Mouse (Mus musculus): ENCODE results near the gene Cyp4f13.

Gene Cyp4f13

DNA sequence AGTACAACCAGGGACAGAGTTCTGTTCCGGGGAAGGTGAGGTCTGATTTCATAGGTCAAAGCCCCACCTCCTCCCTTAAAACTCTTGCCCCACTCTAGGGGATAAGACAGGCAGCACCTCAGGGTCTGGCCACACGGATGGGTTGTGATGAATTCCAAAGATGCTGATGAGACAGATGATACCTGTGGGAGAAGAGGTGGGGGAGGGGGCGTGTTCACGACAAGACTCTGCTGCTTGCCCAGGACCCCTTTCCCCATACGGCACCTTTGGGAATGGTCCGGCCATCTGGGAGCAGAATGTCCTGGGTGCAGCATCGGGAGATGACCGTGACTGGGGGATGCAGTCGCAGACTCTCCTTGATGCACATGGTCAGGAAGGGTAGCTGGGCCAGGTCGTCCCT, 41.0 kb downstream of the Cyp4f13 start:
- no peak for DNase-seq (ENCODE audit: extremely low spot score, low spot score)

DNA sequence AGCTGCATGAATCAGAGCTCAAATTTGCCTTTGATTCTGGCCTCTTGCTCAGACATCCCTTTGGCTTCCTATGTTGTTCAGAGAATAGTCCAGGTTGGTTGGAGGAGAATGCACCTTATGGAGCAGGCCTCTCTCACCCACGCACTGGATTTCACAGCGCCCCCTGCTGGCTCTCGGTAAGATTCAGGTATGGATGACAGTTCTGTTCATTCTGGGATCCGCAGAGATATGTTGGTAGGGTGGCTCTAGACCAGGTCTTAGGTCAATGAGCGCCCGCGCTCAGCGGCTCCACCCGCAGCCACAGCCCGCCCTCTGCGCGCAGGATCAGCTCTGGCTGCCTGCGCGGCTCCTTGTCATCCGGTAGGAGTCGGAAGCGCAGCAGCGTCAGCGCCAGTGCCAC, 42.0 kb downstream of the Cyp4f13 start:
- DNase-seq (ENCODE audit: extremely low spot score, low spot score), result peak; percentile 53

DNA sequence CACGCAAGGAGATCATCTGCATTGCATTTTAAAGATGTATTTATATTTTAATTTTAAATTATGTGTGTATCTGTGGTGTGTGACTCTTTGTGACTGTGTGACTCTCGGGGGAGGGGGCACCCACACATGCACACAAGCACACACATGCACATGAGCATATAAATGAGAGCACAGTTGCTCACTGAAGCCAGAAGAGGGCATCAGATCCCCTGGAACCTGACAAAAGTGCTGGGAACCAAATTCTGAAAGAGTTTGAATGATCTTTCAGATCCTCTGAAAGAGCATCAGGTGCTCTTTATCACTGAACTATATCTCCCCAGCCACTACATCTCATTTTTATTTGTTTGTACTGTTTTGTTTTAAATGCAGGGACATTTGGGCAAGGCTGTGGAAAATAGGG, 42.8 kb downstream of the Cyp4f13 start:
- no peak for DNase-seq (ENCODE audit: extremely low spot score, low spot score)

DNA sequence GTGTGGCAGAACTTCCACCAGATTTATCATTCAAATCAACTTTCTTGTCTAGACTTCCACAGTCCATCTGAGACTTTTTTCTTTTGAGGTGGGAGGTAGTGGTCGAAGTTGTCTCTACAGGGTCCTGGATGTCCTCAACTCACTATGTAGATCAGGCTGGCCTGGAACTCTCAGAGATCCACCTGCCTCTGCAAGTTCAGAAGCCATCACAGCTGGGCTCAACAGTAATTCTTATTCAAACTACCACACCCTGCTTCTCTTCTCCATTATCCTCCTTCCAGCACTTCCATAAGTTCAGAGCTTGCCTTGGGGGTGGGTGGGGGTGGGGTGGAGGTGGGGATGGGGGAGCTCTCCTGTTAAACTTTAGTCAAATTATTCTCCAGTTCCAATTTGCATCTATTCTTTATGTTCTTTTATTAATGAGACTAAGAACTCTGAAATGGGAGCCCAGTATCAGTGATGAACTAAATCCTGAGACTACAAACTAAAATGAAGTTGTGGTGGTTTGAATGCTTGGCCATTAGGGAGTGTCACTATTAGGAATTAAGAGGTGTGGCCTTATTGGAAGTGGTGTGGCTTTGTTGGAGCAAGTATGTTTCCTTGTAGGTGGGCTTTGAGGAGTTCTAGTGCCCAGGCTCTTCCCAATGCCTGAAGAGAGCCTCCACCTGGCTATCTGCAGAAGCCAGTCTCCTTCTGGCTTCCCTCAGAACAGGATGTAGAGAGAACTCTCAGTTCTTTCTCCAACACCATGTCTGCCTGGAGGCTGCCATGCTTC, 45.3 kb downstream of the Cyp4f13 start:
- DNase-seq (ENCODE audit: extremely low spot score, low spot score), result no peak

DNA sequence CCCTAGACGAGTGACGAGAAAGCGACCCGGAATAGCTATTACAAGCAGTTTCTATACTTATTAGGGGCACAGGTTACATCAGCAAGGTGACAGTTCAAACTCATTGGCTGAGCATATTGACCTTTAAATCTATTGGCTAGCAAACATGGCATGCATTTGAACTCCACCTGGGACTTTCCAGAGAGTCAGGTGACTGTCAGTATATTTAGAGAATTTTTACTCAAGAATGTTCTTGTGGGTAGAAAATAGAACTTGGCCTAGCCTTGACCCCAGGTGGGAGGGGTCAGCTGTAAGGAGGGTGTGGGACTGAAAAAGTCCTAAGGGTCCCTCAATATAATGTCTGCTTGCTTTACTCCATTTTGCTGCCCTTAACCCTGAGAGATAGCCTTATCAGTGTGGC, 51.8 kb downstream of the Cyp4f13 start:
- DNase-seq (ENCODE audit: extremely low spot score, low spot score), result no peak

DNA sequence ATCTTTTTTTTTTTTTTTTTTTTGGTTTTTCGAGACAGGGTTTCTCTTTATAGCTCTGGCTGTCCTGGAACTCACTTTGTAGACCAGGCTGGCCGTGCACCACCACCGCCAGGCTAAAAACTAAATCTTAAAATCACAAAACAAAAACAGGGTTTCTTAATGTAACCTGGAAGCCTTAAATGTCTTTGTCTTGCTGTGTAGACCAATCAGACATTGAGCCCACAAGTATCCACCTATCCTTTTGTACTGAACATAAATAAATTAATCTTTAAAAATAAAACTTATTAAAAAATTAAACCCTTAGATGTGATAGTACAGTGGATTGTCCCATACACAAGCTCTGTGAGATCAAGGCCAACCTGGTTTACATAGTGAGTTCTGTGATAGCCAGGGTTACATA, 53.3 kb downstream of the Cyp4f13 start:
- DNase-seq (ENCODE audit: extremely low spot score, low spot score), result no peak

DNA sequence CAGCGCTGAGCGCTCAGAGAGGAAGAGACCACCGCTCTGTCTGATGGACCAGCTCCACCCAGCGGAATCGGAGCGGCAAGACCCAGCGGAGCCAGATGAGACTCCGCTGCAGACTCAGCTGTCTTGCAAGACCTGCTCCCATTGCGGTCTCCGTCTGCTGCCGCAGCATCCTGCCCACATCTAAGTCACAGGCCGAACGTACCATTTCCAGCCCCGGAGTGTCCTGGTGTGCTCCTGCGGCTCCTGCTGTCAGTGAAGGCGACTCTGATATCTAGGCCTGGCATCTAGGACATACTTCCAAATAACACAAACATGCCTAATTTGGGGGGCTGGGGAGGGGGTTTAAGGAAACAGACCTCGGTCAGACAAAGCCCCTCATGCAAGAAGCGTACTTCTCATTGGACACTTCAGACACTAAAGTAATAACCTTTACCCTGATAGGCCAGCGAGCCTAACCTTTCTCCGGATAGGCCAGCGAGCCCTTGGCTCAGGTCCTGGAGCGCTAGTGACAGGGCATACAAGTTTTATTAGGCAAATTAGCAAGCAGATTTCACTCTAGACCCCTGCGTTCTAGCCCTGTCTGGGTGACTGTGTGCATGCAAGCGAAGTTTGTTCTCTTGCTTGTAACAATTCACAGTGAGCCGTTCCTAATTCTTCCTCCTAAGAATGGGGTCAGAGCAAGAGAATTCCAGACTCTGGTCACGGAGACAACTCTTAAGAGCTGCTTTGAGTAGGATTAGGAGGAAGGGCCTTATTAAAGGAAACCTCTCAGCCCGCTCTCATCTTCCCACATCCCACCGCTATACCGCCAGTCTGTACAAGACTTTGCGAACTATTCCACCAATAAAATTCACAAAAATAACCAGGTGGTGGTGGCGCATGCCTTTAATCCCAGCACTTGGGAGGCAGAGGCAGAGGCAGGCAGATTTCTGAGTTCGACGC, 55.7 kb downstream of the Cyp4f13 start, which contains the start of gene Zfp870:
Gene Zfp870 (minus strand): TSS at position 404 of the 942 bp plus-strand sequence.
- peak; percentile 88 for DNase-seq (ENCODE audit: extremely low spot score, low spot score)

DNA sequence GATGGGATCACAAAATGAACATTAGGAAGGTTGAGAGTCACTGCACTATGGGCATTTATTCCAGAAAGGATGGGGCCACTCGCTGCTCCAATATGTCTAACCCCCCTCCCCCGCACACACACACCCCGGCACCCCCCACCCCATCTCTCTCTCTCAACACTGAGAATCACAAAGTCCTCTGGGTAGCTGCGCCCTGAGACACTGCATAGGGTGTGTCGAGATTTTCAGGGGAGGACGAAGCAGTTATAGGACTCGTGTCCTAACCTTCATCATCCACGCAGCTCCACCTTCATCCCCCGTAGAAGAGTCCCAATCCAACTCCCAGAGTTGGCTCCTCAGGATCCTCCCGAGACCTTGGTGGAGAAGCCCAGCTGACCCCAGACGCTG, 56.4 kb downstream of the Cyp4f13 start:
- DNase-seq (ENCODE audit: extremely low spot score, low spot score), result no peak

DNA sequence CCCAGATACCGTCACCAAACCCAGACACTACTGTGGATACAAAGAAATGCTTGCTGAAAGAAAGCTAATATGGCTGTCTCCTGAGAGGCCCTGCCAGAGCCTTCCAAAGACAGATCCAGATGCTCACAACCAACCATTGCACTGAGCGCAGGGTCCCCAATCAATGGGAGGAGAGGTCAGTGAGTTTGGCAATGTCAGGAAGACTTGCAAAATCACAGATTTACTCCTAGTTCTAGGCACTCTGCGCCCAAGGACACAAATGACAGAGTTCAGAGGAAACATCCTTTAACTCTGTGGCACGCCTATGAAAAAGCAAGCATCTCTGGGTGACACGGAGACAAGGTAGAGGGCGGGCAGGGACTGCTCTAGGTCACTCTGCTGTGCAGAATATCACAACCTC, 57.6 kb downstream of the Cyp4f13 start:
- no peak for DNase-seq (ENCODE audit: extremely low spot score, low spot score)

DNA sequence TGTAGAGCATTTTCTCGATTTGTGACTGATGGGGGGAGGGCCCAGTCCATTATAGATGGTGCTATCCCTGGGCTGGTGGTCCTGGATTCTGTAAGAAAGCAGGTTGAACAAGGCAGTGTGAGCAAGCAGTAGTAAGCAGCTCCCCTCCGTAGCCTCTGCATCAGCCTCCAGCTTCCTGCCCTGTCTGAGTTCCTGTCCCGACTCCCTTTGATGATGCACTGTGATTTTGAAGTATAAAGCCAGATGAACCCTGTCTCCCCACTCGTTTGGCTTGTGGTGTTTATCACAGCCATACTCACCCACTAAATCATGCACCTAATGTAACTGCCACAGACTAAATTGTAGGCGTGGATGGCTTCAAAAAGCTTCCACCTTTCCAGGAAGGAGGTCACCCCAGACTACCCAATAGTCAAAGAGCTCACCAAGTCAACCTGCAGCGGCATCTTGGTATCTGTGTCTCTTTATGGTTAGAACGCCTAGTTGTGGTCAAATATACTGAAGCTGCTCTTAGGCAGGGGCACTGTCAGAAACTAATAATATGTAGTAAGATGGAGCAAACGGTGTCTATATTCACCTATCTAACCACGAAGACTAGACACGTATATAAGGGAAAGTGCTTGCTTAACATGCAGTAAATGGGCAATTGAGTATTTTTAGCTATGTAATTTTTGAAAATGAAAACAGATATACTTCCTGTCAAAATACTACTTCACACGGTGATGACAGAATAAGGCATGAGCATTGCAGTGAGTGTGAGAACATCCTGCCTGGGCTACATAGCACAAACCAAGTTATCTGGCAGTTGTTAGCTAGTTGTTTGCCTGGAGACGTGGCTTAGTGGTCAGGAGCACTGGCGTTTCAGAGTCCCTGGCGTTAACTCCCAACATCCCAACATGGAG, 66.6 kb downstream of the Cyp4f13 start:
- DNase-seq (ENCODE audit: extremely low spot score, low spot score), result no peak

DNA sequence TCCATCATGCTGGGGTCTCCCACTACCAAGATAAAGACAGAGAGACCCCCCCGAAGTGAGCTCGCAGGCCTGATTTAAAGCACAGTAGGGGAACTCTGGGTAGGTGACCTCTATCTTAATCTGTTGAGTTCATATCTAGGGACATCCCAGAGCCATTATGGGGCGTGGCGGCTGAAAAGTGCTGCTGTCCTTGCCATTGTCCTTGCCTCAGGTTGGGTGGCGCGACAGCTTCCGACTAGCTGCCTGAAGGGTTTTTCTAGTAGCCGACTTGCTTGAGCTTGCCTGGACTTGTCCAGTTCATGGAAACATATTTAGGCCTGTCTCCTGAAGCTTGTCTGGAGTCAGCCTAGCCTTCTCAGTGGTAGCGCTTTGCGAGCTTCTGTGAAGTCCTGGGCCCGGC, 68.4 kb downstream of the Cyp4f13 start:
- no peak for DNase-seq (ENCODE audit: extremely low spot score, low spot score)

DNA sequence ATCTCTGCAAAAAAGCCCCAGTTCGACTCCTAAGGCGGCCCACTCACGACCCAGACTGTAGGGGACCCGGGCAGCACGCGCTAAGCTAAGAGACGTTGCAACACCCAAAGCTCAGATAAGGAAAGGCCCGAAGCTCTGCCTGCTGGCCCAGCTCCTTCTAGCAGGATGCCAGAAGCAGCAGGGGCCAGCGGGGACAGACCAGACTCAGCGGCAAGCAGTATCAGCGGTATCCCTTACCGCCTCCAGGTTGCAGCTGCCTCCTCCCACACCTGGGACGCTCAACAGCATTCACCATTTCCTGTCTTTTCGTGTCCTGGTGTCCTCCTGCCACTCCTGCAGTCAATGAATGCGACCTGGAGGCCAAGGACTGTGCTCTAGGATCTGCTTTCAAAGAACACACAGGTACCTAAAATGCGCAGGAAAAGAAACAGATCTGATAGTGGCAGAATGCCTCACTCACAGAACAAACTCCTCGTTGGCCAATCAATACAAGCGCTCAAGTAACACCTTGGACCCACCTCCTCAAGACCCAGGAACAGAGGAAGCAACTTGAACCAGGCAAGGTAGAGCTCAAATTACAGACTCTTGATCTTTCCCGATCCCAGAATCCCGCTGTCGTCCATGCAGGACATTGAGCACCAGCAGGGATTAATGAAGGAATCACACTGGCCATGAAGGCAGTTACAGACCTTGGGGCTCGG, 69.6 kb downstream of the Cyp4f13 start:
- DNase-seq (ENCODE audit: extremely low spot score, low spot score), result no peak

Data from neural tube, embryonic 10.5 days (tissue).